Mouse (Mus musculus): ENCODE results near the gene Cald1. TPM values are rescaled to one million over a fixed set of nuclear protein-coding genes. Genes with fewer than 3 reads are reported as not detected.
A peak's percentile ranks its signal among the peaks of the same experiment; 100 is the strongest.

Gene Cald1
- total RNA-seq, 1 experiment from 2014 or later = not detected

DNA sequence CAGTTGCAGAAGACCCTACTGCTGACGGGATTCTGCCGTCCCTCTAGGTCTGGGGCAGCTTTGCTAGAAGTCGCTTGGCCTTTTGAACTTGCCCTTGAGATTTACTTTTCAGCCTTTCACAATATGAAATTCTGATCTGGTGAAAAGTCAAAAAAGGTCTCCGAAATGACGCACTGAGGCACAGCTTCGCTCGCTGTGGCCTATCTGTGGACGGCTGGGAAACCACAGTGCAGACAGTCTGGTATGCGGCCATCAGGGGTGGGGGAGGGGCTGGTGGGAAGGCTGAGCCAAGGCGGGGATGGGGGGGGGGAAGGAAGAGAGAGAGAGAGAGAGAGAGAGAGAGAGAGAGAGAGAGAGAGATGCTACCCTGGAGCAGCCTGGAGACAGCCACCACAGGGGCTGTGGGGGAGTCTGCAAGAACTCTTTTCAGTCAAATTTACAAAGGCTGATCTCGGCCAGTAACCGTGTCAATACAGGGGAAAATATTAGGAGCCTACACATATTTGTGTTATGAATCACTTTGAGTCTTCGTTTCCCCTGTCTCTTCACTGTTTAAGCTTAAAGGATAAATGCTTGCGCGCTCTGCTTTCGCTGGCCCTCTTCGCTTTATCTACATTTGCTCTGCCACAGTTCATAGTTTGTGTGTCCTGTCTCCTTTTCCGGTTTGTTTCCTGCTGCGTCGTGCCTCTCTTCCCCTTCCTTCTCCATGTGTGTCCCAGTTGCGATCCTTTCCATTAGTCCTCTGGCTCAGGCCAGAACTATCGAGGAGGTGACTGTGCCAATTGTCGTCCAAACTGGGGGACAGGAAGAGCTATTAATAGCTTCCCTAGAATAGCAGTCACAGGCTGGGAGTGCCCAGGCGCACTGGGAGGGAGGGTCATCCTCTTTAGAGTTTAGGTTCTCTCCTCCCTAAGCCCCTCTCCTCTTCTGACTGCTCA, 11.9 kb downstream of the Cald1 start:
- ATAC-seq (replicated peaks; ENCODE audit: low read depth, poor library complexity, severe bottlenecking) = peak; percentile 64

DNA sequence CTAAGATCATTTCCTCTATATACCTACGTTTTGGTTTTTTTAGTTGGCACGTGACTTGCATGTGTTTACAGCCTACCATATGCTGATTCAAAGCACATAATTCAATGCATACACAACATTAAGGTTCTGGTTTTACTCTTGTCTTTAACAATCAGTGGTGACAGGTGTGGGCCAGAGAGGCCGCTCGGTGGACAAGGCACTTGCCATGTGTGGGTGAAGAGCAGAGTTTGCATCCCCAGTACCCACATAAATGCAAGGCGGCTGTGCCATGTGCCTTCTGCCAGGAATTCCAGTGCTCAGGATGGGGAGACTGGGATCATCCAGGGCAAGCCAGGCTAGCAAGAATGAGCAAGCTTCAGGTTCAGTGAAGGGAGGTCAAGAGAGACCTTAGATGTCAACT, 14.8 kb downstream of the Cald1 start:
- no peak for ATAC-seq (replicated peaks; ENCODE audit: low read depth, poor library complexity, severe bottlenecking)

DNA sequence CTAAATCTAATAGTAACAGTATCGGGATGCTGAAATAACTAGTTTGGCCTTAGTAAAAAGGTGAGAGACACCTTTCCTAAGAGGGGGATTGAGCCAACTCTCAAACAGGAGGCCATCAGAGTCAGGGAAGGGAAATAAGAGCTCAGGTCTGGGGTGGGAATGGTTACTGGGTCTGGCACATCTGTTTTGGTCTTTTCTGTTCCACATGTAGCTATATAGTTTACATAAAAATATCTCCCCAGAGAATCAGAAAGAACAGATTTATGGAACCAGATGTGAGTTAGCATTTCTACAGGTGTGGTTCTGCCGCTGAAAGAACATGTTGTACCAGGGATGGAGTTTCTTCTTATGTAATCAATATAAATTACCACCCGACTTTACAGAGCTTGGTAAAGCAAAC, 17.1 kb downstream of the Cald1 start:
- ATAC-seq (replicated peaks; ENCODE audit: low read depth, poor library complexity, severe bottlenecking) = no peak

DNA sequence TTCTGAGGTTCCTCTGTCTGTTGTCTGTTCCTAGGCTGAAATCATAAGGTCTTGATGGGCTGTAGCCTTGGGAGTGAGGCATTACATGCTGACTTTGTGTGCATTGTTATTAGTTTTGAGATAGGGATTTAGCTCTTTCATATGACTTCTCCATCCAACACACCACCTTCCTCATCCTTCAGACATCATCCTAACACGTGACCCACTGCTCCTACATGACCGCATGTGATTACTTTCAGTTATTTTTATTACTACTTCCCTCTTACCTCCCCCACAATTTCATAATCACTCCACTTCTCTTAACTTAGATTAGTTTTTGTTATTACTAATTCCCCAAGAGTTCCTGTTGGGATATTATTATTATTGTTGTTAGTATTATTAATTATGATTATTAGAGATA, 21.2 kb downstream of the Cald1 start:
- ATAC-seq (replicated peaks; ENCODE audit: low read depth, poor library complexity, severe bottlenecking) = no peak

DNA sequence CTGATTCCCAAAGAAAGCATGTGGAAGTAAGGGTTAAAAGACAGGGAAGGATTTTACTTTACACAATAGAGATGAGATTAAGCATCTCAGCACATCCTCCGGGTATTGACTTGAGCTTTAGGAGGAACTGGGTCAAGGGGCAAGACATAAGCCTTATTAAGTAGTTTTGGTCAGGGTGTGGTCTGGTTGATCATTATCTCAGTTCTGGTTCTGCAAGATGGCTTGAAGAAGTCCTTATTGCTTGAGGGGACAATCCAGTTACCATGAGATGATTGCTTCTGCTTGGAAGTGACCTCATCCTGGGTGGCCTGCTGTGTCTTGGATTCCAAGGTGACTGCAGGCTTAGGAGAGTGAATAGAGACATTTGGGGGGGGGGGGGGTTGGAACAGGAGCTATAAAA, 21.9 kb downstream of the Cald1 start:
- no peak for ATAC-seq (replicated peaks; ENCODE audit: low read depth, poor library complexity, severe bottlenecking)

DNA sequence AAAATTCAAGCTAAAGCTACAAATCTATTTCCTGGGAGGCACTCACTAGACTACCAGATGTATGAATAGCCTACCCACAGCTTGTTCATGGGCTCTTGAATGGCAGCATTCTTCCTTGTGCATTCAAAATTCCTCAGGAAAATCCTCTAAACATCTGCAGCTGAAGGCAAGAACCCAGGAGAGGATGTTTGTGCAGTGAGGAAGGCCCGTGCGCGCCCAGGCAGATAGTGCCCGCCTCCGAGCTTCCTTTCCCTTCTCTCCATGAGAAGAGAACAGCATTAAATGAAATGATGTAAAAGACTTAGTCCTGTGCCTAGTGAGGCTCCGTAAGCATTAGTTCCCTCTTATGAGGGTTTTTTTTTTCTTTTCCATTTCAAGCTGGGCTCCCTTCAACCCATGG, 24.6 kb downstream of the Cald1 start:
- no peak for ATAC-seq (replicated peaks; ENCODE audit: low read depth, poor library complexity, severe bottlenecking)

DNA sequence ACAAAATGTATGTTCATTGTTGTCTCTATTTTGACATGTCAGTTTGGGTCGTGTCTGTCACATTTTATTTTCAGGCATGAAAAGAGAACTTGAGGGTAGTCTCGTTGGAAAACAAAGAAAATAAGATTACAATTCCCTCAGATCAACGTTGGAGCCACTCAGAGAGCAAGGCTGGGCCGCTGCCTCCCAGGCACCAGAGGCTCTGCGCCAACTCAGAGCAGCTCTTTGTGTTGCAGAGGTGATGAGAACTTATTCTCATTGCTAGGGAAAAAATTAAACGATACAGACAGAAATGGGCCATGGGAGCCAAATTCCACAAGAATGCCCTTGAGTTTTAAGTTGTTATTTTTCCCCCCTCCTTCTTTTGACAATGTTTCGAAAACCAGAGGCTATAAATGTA, 25.0 kb downstream of the Cald1 start:
- ATAC-seq (replicated peaks; ENCODE audit: low read depth, poor library complexity, severe bottlenecking) = no peak

DNA sequence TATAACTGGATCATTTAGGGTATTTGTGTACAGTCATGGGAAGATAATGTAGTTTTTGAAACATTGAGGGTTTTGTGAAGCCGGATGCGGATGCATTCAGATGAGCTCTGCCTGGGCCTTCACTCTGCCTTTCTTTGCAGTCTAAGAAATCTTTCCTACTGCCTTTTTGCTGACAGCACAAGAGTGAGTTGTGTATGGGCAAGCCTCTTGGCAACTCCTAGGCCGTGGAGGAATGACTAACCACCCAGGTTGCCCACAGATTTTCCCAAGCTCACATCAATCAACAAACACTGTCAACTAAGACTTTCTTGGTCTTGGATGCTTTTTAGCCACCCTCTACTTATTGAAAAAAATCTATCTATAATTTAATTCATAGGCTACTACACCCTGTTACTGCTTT, 26.2 kb downstream of the Cald1 start:
- no peak for ATAC-seq (replicated peaks; ENCODE audit: low read depth, poor library complexity, severe bottlenecking)

DNA sequence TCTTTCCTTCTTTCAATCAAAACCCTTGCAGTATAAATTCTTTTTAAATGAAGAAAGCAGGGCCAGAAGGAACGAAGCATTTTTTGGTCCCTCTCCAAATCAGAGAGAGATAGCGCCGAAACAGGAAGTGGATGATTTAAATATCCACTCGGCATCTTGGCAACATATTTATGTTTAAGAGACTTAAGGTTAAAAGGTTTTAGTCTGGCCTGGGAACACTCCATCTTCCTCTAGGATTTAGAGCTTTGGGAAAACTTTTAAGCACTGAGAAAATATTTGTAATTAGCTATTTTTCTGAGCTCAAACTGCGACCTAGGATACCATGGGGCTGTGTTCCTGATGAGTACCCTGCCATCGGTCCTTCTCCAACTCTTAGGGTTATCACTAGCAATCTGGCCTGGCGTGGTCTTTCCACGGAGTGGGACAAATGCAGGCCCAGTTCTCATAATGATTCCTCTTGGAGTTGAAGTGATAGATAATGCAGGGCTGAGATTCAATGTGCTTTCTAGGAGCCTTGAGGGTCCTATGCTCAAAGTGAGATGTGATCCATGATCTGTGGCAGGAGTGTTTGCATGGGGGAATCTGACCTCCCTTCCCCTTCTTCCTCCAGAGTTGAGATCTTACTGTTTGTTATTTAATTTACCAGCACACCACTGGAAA, 28.4 kb downstream of the Cald1 start:
- no peak for ATAC-seq (replicated peaks; ENCODE audit: low read depth, poor library complexity, severe bottlenecking)

DNA sequence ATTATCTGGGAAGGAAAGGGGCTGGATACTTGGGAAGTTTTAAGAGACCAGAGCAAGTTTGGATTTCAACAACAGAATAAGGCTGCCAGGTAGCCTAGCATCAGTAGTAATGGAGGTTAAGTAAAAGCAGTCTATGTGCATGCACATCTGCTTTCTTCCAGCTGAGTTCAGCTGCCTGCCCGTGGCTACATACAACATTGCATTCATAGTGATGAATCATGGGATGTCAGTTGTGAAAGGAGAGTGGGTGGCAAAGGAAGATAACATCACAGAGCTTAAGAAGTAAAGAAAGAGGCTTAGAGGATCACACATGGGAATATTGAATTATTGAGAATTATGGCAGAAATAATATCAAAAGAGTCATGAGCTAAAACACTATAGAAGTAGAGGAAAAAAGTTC, 29.8 kb downstream of the Cald1 start:
- ATAC-seq (replicated peaks; ENCODE audit: low read depth, poor library complexity, severe bottlenecking) = no peak

DNA sequence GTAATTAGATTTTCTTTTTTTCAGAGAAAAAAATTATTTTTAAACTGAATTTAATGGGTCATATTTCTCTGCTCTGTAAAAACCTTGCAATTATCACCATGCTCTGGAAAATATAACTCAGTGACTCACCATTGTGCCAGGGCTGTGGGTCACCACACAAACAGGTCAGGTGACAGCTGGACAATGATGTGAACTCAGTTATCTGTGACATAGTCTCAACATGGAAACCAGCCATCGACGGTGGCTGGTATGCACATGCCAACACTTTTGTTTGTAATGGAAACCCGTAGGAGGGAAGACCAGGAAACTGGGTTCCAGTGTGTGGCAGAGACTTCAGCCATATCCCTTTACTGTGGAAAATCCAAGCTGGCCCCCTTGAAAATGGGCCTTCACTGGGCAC, 35.5 kb downstream of the Cald1 start:
- no peak for ATAC-seq (replicated peaks; ENCODE audit: low read depth, poor library complexity, severe bottlenecking)

DNA sequence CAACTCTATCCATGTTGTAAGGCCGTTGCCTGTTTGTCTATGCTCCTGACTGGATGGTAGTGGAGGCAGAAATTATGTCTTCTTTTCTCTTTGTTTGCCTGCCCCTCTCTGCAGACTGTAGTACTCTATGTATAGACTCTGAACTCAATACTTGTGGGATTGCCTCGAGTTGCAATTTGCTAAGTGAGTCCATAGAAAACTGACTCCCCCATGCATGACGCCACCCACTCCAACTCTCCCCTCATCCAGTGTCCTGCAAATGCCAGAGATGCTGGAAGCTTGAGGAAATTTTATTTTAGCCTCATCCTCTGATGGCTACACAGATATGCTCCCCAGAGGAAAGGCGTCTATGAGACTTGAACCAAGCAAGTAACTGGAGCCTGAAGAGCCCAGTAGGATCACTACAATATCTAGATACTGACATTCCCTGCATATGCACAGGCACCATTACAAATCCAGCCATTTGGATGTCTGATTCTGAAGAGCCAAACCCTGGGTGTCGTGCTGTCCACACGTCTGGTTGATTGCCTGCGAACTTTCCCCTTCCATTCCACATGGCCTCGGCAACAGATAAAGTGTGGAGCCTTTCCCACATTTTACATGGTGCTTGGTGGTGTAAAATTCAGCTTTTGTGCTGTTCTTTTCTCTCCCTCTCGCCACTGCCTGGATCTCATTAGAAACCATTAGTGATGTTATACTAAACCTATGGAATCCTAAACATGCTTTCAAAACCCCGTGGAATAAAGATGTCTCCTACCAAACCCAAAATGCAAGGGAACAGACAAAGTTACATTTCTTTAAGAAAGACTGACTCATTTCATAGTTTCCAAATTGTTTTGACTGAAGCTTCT, 39.5 kb downstream of the Cald1 start:
- ATAC-seq (replicated peaks; ENCODE audit: low read depth, poor library complexity, severe bottlenecking) = no peak

DNA sequence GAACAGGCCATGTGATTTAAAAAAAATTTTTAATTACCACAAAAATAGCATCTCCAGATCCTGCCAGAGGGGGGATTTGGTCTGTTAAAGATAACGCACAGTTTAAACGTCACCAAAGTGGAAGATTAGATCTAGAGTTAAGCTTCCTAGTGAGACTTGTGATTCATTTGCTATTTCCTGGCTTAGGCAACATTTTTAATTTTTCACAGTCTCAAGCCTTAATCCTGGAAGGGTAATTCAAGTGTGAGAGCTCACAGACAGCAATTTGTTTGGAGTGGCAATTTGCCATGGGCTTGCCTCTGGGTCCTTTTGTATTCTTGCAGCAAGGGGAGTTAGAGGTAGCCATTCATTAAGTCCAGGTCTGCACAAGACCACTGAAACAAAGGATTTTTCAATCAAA, 40.4 kb downstream of the Cald1 start:
- ATAC-seq (replicated peaks; ENCODE audit: low read depth, poor library complexity, severe bottlenecking) = no peak

DNA sequence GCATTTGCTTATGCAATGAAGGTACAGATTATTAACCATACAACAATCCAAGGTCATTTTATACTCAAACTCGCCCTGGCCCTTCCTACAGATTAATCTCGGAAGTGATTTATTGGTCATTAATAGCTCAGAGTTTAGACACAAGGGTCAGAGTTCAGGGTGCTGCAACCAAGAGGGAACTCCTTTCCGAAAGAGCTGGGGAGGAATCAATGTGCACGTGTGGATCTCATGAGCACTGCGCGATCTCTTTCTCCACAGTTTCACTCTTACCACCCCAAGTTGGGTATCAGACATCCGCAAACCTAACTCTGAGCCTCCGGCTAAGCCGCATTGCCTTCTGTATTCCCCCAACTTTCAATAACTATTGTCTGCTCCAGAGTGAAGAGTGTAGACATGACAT, 41.9 kb downstream of the Cald1 start:
- ATAC-seq (replicated peaks; ENCODE audit: low read depth, poor library complexity, severe bottlenecking) = no peak

DNA sequence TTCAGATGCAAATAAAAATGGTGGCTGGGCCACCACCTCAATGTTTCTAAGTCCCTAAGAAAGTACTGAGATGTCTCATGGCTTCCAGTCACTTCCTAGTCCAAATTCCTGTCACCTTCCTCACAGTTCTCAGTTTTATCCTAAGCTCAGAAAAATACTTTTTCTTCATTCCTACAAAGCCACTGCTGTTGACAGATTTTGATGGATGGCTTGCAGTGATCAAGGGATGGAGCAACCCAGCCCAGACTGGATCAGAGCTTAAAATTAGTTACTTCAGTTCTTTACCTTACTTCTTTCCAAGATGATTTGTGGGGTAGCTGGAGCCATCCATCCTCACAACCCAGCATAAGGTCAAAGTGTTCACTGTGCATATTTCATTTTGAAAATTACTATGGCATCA, 42.8 kb downstream of the Cald1 start:
- ATAC-seq (replicated peaks; ENCODE audit: low read depth, poor library complexity, severe bottlenecking) = no peak

DNA sequence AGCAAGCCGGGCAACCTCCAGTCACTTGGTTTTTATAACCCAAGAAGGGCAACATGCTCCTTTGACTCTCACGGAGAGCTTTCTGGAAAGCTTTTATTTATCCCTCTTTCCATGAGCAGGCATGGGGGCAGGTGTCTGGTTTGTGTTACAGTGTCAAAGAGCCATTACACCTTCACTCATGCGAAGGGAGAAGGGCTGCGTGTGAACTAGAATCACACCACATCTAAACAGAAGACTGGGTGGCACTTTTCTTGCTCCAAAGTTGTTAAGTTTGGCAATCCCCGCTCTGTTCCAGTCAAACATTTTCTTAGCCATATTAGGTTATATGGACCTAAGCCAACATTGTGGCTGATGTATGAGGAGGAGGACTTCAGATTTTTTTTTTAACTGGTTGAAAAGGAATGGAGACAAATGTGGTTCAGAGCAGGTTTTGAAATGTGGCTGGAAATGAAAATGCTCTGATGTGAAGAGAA, 43.8 kb downstream of the Cald1 start:
- no peak for ATAC-seq (replicated peaks; ENCODE audit: low read depth, poor library complexity, severe bottlenecking)

DNA sequence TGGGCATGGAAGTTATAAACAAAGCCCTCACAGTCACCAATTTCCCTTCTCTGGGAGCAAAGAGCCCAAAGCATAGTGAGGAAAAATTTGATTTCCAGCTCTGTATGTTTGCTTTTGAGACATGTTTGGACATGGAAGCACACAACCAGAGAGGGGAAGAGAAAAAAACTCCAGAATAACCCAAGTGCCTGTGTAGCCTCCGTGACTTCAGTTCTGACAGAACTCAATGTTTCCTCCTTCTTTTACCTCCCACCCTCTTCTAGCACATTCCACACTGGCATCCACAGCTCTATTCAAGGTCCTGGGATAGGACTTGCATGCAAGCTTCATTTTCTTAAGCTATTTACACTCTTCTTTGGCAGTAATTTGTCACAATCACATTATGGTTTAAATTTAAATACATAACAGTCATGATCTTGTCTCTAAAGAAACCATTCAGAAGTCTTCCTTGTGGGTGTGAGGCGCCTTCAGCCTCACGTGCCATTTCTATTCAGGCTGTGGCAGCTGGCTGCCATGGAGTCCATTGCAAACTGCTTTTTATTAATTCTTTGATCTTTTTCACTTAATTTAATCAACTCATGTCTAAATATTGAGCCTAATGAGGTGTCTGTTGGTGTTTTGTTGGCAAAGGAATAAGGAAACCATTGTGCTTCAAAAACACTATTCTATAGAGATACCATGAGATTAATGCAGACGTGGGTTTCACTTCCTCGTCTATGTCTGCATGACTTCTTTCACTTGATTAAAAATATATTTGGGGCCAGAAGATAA, 49.9 kb downstream of the Cald1 start:
- ATAC-seq (replicated peaks; ENCODE audit: low read depth, poor library complexity, severe bottlenecking) = no peak

DNA sequence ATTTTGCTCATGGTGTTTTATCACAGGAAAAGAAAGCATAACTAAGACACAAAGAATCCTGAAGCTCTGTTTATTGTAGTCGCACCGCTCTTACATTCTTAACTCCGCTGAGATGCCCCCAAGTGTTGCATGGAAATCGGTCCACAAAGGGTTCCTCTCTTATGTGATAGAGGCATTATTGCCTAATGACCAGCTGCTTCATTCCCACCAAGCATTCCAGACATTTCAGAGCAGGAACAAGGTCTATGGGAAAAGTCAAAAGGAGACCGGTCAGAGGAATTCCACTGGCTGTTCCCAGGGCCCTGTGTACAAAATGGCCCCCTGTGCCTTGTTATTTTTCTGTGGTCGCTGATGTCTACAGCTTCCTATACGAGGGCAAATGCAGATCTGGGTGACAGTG, 53.0 kb downstream of the Cald1 start:
- no peak for ATAC-seq (replicated peaks; ENCODE audit: low read depth, poor library complexity, severe bottlenecking)

DNA sequence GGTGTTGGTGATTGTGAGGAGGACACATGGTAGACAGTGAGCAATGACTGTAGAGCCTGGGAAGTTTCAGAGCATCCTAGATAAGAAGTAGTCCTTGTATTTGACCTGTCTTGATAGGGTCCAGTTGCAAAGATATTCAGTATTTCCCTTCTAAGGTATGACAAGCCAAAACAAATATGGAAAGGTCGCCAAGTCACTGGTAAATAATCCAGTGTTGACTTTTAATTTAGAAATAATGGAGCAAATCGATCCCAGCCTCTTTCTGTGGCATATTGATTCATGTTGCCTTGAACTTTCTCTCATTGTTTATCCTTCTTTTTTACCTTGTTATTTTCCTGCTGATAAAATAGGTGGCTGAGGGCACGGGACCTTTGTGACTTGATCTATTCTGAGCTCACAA, 57.4 kb downstream of the Cald1 start:
- no peak for ATAC-seq (replicated peaks; ENCODE audit: low read depth, poor library complexity, severe bottlenecking)

DNA sequence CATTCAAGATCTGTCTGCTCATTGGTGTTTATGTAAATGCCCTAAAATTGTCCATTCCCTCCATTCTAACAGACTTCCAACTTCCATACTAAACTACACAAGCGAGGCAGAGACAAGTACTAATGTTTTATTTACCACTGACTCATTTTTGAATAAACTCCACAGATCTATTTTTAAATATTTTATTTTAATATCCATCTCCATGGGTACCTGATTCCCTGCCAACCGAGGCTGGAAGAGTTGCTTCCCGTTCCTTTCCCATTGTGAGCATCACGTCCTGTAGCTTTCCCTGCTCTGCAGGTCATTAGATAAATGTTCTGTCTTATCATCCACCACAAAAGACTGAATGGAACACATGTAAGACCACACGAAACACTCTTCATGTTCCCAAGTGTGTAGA, 60.5 kb downstream of the Cald1 start:
- no peak for ATAC-seq (replicated peaks; ENCODE audit: low read depth, poor library complexity, severe bottlenecking)
